Mouse (Mus musculus): ENCODE measurements around the gene Tcf20.
A peak's percentile ranks its signal among the peaks of the same experiment; 100 is the strongest.

Gene Tcf20

GRCm38 (mm10) chr15:82987732-82988112 lies at the start of gene Tcf20:
Gene Tcf20 (minus strand): TSS chr15:82987872.
- peak; percentile 67 for DNase-seq (ENCODE audit: low read depth)

GRCm38 (mm10) chr15:83036900-83037519 lies 49.3 kb upstream of the Tcf20 start:
- DNase-seq (ENCODE audit: low read depth), result no peak

GRCm38 (mm10) chr15:83036089-83036488 lies 48.4 kb upstream of the Tcf20 start:
- DNase-seq (ENCODE audit: low read depth), result no peak

- DNase-seq (ENCODE audit: low read depth), result no peak
Measured at GRCm38 (mm10) chr15:83034275-83034977, 46.8 kb upstream of the Tcf20 start.

- no peak for DNase-seq (ENCODE audit: low read depth)
Measured at GRCm38 (mm10) chr15:83032981-83033541, 45.4 kb upstream of the Tcf20 start, which contains the start of gene Nfam1. Gene Nfam1 (minus strand): TSS chr15:83033306.

- no peak for DNase-seq (ENCODE audit: low read depth)
Measured at GRCm38 (mm10) chr15:83030884-83031283, 43.2 kb upstream of the Tcf20 start.

GRCm38 (mm10) chr15:83029725-83030718 lies 42.4 kb upstream of the Tcf20 start:
- DNase-seq (ENCODE audit: low read depth), result no peak

- no peak for DNase-seq (ENCODE audit: low read depth)
Measured at GRCm38 (mm10) chr15:83026129-83026528, 38.5 kb upstream of the Tcf20 start.

GRCm38 (mm10) chr15:83025041-83025760 lies 37.5 kb upstream of the Tcf20 start:
- no peak for DNase-seq (ENCODE audit: low read depth)

- DNase-seq (ENCODE audit: low read depth), result no peak
Measured at GRCm38 (mm10) chr15:83022947-83023346, 35.3 kb upstream of the Tcf20 start.

- no peak for DNase-seq (ENCODE audit: low read depth)
Measured at GRCm38 (mm10) chr15:83010990-83011664, 23.5 kb upstream of the Tcf20 start.

- DNase-seq (ENCODE audit: low read depth), result no peak
Measured at GRCm38 (mm10) chr15:83010423-83010822, 22.8 kb upstream of the Tcf20 start.

- DNase-seq (ENCODE audit: low read depth), result no peak
Measured at GRCm38 (mm10) chr15:83009532-83009931, 21.9 kb upstream of the Tcf20 start.

- no peak for DNase-seq (ENCODE audit: low read depth)
Measured at GRCm38 (mm10) chr15:83008761-83009423, 21.2 kb upstream of the Tcf20 start.

GRCm38 (mm10) chr15:83007346-83007920 lies 19.8 kb upstream of the Tcf20 start:
- DNase-seq (ENCODE audit: low read depth), result no peak

GRCm38 (mm10) chr15:83002665-83003548 lies 15.2 kb upstream of the Tcf20 start:
- DNase-seq (ENCODE audit: low read depth), result no peak

- DNase-seq (ENCODE audit: low read depth), result no peak
Measured at GRCm38 (mm10) chr15:82998811-82999221, 11.1 kb upstream of the Tcf20 start.

GRCm38 (mm10) chr15:82996431-82996830 lies 8.8 kb upstream of the Tcf20 start:
- no peak for DNase-seq (ENCODE audit: low read depth)

GRCm38 (mm10) chr15:82995239-82995638 lies 7.6 kb upstream of the Tcf20 start:
- no peak for DNase-seq (ENCODE audit: low read depth)
